Mouse (Mus musculus): ENCODE results near the gene Cacna1c.

Cacna1c gene

GRCm38 (mm10) chr6:118950190-118950589 is 246.0 kb downstream of the Cacna1c start:
- no peak for DNase-seq

DNA sequence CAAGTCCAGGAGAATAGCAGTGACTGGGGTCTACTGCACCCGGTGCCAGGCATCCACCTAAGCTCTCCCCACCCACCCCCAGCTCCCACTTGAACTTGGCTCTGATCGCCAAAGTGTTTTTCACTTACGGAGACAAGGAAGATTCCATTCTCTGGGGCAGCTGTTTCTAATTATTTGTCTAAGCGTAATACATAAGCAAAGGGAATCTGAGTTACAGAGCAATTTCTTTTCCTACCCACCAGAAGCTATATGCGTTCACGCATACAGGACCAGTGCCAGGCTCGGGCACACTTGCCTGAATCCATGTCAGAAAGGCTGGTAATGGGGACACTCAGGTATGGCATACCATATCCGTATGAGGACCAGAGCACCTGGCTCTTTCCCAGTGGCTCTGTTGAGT is 248.9 kb downstream of the Cacna1c start:
- no peak for DNase-seq

DNA sequence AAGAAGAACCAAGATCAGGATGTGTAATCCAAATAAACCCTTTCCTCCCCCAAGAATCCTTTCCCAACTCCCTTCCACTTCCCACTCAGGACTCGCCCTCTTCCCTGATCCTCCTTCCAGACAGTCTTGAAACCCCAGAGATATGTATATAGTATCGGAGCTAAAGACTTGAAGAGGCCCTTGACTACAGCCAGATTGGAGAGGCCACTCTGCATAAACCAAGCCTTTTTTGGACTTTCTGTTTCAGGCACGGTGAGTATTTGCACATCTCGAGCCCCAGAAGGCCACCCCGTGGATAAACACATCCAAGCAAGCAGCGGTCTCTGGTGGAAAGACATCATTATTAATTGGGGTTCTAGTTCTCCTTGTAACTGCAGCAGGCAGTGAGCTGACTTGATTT is 249.6 kb downstream of the Cacna1c start:
- no peak for DNase-seq

- DNase-seq: peak in 1 of 2 experiments; percentile 27
Measured at GRCm38 (mm10) chr6:118944093-118944492, 252.1 kb downstream of the Cacna1c start.

DNA sequence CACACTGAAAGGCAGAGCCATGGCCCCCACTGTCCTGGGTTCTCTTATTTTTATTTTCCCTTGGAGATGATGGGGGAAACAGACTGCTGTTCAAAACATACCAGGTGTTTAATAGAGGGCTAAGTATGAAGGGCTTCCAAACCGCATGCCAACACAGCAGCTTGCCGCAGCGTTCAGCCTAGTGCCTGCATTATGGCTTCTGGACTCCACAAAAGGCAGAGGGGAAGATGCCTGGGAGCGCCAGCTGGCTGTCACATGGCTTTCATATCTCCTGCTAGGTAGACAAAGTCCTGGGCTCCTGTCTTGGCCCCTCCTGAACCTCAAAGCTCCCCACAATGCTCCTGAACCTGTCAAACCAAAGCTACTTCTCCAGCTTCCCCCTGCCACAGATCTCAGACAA is 254.4 kb downstream of the Cacna1c start:
- DNase-seq: peak; percentile 51 to 53

GRCm38 (mm10) chr6:118941036-118941435 is 255.2 kb downstream of the Cacna1c start:
- DNase-seq: no peak

- DNase-seq: peak in 1 of 2 experiments; percentile 48
Measured at GRCm38 (mm10) chr6:118939626-118940025, 256.6 kb downstream of the Cacna1c start.

DNA sequence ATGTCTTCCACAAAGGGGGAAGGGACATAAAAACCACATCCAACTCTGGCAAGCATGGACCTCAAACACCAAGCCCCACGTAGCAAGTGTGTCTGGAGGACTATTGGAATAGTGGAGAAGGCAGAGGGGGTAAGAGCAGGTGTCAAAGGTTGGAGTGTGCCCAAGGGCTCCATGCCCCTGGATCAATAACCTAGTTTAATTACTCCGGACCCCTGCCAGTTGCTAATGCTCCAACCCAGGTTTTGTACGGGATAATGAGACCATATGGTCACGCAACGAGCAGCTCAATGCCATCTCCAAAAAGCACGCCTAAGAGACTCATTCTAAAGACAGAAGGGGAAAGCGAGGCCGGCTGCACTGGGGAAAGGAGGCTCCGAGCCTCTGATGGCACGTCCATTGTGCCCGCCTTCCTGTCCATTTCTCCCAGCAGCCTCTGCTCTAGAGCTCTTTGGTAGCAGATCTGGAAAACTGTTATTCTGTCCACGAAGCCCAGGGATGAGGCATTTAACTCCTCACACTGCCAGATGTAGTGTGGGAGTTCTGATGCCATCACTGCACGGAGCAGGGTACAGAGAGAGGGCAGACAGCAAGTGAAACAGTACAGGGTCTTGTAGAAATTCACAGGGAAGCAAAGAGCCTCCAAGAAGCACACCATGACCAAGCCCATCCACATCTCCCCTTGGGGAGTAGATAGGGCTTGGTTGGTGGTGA is 257.7 kb downstream of the Cacna1c start:
- DNase-seq: peak; percentile 79 to 82

DNA sequence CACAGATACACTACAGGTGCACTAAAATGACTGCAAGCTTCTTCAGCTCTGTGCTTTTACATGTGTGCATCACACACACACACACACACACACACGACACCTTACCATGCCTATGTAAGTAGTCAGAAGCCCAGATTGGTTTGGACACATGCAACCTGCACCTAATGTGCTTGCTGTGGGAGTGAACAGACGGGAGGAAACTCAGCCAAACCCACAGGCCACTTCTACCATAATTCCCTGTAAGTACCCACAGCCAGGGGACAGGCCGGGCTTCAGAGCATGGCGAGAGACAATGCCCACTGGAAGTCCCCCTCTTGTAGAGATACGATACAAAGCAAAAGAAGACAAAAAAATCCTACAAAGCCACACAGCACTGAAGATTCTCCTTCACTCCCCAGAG is 258.7 kb downstream of the Cacna1c start:
- DNase-seq: peak; percentile 76 to 81

GRCm38 (mm10) chr6:118935520-118936415 is 260.4 kb downstream of the Cacna1c start:
- DNase-seq: peak; percentile 80 to 81

GRCm38 (mm10) chr6:118934243-118934902 is 261.8 kb downstream of the Cacna1c start:
- peak; percentile 49 to 60 for DNase-seq

- peak; percentile 52 to 64 for DNase-seq
Measured at GRCm38 (mm10) chr6:118933017-118933594, 263.1 kb downstream of the Cacna1c start.

DNA sequence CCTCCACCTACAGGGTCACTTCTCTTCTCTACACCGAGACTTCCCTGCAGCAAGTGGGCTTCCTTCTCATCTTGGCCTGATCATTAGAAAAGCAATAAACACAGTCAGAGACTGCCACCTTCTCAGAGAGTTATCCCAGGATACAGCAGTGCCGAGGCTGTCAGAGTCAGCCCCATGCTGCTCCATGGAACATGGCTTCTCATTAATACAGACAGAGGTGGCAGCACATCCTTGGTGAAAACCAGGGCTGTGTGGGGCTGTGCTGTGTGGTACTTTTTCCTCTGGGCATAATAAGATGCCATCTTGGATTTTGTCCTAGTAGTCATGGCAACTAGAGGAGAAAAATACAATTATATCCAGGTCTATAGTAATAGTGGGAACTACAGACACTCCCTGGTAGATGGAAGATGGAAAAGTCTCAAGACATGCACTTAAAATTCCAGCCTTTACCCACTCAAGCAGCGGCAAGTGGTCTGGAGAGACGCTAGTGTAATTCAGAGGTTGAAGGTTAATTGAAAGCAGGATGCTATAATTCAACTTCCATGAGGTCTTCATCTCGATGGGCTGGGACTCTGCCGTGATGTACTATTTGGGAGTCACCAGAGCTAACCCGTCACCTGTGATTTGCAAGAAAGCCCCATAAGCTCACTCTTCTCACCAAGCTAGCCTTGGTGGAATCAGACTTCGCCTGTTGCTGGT is 264.1 kb downstream of the Cacna1c start:
- no peak for DNase-seq

GRCm38 (mm10) chr6:118926669-118927068 is 269.5 kb downstream of the Cacna1c start:
- DNase-seq: no peak

DNA sequence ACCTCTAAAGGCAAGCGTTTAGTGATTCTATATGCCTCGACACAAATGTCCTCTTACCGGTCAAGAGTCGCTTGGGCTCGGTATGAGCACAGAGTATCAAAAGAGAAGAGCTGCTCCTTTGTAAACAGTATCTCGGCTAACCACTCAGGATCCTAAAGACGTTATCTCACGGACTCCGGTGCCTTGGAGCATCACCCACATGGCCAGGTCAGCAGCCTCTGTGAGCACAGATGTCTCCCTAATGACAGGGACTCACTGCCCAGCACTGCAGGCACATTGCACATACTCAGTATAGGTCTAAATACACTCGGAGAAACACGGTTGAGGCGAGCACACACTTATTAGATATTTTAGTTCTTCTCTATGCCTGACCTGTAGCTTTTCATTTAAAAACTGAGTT is 271.8 kb downstream of the Cacna1c start:
- DNase-seq: peak in 1 of 2 experiments; percentile 35

DNA sequence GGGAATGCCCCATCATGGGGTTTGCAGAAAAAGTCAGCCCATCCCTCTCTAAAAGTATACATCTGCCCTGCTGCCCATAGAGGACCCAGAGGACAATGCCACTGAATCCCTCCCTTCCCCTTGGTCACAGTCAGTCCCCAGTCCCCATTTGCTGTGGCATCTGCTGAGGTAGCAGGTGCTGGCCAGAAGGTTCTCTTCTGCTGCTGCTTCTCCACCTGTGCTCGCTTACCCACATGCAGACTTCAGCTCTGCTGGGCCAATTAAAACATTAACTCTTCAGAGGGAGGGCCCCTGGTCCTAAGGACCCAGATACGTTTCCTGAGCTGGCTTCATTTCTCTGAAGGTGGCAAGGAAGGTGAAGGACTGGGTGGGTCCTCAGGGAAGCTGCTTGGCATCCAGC is 272.3 kb downstream of the Cacna1c start:
- DNase-seq: peak; percentile 78 to 84

GRCm38 (mm10) chr6:118923212-118923577 is 273.0 kb downstream of the Cacna1c start:
- peak; percentile 32 to 47 for DNase-seq

GRCm38 (mm10) chr6:118922328-118923211 is 273.6 kb downstream of the Cacna1c start:
- peak; percentile 93 to 95 for DNase-seq

DNA sequence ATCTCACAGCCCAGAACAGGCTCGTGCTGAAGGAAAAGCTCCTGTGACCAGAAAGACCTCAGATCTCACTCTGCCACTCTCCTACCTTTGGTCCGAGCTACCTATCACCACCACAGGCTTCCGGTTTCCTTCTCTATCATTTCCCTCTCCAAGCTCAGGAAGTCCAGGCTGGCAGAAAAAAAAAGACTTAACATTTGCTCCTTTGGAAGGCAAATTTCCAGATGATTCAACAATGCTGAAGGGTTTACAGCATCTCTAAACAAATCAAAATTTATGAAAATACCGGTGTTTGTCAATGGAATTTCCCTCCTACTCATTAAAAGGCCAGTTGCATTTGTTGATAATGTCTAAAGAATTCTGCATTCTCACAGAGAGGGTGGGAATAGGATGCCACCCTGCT is 288.0 kb downstream of the Cacna1c start:
- DNase-seq: no peak

DNA sequence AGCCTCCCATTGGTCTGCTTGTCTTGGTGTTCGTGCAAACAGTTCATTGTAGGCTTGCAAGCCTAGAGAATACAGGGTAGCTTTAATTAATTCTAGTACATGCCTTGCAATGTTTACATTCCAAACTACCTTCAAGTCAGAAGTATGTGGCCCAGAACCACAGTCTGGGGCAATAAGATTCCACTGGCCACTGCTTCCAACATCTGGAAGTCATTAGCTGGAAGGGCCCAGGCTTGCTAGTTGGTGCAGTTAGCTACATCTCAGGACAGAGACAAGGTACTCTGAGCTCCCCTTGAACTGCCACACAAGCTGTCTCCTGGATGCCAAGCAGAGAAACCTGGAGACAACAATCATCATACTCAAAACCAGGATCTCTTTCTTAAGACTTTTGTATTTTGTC is 288.5 kb downstream of the Cacna1c start:
- DNase-seq: no peak

GRCm38 (mm10) chr6:118906878-118907277 is 289.3 kb downstream of the Cacna1c start:
- DNase-seq: no peak
